Mouse (Mus musculus): ENCODE data around the gene Entr1.

Entr1 gene

DNA sequence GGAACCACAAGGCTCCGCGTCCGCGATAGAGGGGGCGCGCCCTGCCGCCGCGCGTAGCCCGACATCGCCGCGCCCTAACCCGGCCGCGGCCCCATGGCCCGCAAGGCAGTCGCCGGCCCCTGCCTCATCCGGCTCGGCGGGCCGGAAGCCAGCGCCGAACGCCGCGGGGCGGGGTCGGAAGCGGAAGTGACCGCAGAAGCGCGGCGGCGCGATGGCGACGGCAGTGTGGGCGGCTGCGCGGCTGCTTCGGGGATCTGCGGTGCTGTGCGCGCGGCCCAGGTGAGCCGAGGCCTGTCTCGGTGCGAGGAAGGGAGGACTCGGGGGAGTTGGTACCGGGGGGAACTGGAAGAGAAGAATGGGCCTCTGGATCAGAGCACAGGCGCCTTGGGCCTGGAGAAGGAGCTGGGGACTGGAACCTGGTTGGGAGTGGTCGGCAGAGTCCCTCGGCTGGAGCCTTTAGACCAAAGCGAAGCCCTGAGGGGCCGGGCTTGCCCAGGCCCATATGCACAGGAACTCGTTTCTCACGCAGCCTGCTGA is at the start of gene Entr1, which contains the start of gene Pmpca:
TSS of gene Entr1 (minus strand) at position 163 of the 537 bp plus-strand sequence.
TSS of gene Pmpca (plus strand) at position 186 of the 537 bp plus-strand sequence.
- DNase-seq = peak; percentile 90

- DNase-seq = no peak
Measured at GRCm38 (mm10) chr2:26438373-26438772, 49.3 kb upstream of the Entr1 start.

- no peak for DNase-seq
Measured at GRCm38 (mm10) chr2:26437221-26437620, 48.1 kb upstream of the Entr1 start.

DNA sequence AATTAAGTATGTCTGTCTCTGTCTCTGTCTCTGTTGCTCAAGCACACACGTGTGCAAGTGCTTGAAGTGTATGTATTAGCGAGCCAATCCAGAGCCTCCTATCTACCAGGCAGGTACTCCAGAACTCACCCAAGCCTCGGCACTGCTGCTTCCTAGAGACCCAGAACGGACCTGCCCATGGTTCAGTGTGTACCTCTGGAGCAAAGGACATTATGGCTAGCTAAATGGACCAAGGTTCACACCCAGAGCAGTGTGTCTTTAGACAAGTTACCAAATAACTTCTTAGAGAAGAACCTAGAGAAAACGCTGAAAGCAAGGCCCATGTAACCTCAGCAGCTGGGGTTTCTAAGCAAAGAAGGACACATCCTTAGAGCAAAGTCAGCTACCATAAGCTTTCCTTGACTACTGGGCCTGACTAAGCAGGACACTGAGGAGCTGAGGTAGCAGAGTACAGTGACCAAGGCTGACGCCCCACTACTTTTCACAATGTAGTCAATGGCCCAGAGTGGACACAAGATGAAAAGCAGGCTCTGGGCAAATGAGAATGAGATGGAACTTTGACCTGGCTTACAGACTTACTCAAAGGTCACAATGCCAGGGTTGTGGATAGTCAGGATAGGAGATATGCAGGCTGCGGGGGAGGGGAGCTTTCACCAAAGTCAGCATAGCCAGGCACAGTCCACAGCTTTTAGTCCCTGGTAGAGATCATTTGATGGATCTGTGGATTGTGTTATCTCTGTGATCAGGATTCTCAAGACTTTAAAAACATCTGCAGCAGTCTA is 45.9 kb upstream of the Entr1 start:
- no peak for DNase-seq

GRCm38 (mm10) chr2:26429851-26430250 is 40.7 kb upstream of the Entr1 start:
- no peak for DNase-seq

DNA sequence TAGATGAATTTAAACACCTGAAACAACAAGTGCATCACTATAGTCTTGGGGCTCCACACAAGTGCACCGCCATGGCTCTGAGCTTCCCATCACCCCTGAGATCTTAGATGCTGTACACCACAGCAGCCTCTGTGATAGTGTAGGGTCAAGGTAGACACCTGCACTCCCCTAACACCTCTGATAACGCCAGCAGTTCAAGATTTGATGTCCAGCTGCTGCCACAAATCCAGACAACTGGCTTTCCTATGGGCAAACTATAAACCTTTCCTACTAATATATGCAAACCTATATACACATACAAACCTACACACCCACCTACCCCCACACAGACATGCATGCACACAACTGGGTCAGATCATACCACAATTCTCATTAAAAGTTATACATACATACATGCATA is 35.4 kb upstream of the Entr1 start:
- DNase-seq = no peak

GRCm38 (mm10) chr2:26423086-26423485 is 34.0 kb upstream of the Entr1 start:
- no peak for DNase-seq

GRCm38 (mm10) chr2:26421969-26422368 is 32.9 kb upstream of the Entr1 start:
- DNase-seq = no peak

DNA sequence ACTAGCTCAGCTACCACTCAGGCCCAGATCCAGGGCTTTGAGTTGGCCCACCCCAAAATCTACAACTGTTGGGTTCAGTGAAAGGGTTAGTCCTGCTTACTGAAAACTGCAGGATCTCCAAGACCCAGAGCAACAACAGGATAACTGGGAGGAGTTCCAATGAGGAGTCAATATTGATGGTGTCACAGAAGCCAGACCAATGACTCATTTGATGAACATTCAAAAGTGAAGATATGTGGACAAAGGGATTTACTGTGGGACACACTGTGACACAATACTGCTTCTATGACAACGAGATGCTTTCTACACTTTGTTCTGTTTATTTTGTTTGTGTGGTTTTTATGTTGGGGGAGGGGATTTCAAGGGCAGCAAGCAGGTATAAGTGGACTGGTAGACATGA is 29.0 kb upstream of the Entr1 start:
- no peak for DNase-seq

DNA sequence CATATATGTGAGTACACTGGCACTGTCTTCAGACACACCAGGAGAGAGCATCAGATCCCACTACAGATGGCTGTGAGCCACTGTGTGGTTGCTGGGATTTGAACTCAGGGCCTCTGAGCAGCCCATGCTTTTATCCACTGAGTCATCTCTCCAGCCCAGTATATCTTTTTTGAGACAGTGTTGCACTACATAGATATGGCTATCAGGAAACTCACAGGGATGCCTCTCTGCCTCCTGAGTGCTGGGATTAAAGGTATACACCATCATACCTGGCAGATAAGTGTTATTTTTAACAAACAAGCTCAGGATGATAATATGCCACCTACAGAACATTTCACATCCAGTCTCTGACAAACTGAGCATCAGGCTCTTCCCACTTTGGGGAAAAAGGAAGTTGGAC is 27.9 kb upstream of the Entr1 start:
- DNase-seq = no peak

DNA sequence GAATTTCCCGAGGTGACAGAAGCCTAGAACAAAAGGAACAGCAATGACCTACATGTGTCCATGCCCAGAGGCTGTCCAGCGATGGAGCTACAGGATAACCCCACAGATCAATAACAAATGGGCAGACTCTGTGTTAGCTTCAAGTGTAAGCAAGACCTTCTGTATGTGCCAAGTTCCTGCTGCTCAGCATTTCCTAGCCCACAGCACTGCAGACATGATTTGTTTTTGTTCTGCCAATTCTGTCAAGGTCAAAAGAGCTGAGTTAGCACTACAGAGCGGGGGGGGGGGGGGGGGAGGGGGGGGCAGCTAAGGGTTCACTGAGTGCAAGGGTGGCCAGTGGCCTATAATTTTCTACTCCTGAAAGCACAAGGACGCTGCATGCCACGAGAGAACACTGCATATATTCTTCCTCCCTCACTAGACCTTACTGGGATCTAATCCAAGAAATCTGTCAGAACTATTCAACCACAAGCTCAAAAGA is 21.9 kb upstream of the Entr1 start:
- no peak for DNase-seq

GRCm38 (mm10) chr2:26410091-26410490 is 21.0 kb upstream of the Entr1 start:
- DNase-seq = no peak

DNA sequence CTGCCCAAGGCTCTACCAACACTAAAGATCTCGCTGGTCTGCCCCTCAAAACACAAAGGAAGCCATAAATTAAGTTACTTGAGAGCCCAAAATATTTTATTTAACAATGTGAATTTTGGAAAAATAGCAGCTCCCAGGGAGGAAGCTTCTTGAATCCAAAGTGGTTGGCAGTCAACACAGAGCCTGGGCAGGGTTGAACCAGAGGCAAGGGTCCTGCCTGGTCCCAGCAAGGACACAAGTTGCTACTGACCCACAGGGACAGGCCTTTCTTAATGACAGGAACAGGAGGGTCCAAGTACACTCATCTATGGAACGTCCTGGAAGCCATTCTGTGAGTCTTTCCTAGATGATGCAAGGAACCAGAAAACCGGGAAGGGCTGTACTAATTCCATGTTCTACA is 20.2 kb upstream of the Entr1 start:
- no peak for DNase-seq

DNA sequence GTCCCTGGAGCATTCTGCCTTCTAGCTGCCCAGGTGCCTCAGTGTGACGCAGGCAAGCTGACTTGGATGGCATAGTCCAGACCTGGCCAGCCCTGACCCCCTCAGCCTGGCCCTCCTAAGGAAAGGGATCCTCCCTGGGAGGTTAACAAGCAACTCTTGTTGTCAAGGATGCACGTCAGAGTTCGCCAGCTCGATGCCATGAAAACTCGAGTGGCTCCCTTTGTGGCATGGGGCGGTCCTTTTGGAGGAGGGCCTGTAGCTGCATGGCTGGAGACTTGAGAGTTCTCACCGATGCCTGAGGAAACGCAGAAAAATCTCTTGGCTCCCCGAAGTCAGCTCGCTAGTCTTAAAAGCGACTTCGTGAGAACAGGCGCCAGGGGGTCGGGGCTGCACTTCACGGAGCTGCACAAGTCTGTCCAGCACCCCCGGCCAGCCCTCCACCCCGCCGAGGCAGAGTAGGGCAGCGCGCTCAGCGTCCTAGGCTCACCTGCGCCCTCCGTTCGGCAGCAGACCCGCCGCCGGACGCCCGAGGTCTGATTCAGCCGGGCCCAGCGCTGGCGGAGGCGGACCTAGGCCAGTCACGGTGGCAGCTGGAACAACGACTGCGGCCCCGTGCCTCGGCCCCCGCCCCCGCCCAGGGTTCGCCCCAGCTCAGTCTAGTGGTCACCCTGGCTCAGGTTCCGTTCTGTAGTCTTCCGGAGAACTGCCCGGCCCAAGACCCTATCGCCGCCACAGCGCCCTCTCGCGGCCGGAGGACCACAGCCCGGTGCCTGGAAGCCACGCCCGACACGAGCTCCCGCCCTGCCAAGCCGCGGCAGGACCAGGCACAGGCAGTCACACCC is 19.6 kb upstream of the Entr1 start, which contains the start of gene Inpp5e:
TSS of gene Inpp5e (minus strand) at position 689 of the 842 bp plus-strand sequence.
- DNase-seq = peak; percentile 96

GRCm38 (mm10) chr2:26403306-26403705 is 14.2 kb upstream of the Entr1 start:
- no peak for DNase-seq

DNA sequence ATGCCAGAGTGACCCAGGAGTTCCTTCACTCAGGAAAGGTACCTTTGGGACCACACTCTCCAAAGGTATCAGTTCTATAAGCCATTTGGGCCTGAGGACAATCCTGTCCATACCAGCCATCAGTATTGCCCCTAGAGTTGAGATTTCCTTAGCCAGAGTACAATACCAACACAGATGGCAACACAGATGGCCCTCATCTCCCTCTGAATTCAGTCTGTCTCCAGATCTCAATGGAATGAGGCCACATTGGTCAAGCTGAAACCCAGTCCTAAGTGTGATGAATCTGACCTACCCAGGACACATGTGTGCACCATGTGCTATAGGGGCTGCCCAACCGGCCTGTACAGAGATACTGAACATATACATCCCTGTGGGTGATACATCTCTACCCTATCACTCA is 13.1 kb upstream of the Entr1 start:
- no peak for DNase-seq

GRCm38 (mm10) chr2:26401023-26401422 is 11.9 kb upstream of the Entr1 start:
- no peak for DNase-seq

DNA sequence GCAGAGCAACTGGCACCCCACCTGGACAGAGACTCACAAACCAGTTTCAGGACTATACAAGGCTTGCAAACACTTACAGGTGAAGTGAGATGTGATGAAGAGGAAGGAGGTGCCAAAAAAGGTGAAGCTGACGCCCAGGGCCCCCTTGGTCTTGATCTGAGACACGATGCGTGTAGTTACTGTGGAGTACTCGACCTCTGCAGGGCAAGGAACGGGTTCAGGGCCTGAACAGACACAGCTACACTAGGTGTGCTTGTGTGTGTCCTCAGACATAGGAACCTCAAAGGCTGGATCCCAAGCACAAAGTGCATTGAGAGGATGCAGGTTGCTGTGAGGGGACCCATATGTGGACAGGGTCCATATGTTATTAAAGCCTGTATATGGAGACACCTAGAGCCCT is 11.2 kb upstream of the Entr1 start:
- DNase-seq = no peak

DNA sequence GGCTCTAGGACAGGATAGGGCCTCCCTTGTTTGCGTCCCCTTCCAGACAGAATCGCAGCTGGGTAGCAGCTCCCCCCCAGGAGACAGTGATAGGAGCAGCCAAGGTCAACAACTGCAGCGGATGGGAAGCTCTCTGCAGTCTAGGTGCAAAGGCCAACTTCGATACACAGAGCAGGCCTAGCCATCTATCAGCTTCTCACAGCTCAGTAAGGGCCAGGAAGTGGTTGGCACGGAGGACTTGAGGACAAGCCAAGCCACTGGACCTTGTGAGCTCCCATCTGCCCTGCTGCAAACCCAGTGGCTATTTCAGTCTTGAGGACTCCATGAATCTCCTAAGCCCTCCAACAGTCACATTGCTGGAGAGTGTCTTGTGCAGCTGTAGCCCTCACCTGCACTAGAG is 10.5 kb upstream of the Entr1 start:
- no peak for DNase-seq

DNA sequence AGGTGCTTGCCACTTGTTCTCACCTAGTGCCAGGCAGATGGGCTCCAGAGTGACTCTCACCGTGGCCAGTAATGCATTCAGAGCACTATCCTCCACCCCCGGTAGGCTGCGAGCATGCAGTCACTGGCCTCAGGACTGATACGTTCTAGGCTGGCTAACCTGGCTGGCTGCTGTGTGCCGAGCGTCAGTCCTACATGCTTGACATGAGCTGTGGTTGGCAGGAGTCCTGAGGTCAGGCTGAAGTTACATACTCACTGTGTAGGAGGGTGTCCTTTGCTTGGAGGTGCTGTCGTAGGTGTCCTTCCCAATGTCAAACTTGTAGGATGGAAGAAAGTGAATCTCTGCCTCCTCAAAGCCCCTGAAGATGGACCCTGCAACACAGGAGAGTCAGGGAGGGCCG is 9.9 kb upstream of the Entr1 start:
- DNase-seq = no peak

DNA sequence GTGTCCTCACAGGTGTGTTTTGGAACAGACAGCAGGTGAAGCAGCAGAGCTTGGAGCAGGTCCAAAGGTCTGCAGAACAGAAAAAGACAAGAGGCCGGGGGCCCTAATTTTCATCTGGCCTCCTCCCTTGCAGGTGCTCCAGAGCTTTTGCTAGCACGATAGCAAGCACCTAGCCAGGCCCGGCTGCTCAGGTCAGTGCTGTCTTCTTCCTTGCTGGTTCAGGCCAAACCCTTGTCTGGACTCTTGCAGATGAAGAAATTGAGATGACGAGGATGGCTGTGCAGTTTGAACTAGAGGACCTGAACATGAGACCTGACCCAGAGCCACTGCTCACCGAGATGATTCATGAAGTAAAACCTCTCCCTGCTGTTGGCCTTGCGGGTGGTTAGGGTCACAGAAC is 2.5 kb upstream of the Entr1 start:
- DNase-seq = no peak

GRCm38 (mm10) chr2:26390954-26391353 is 1.8 kb upstream of the Entr1 start:
- no peak for DNase-seq

DNA sequence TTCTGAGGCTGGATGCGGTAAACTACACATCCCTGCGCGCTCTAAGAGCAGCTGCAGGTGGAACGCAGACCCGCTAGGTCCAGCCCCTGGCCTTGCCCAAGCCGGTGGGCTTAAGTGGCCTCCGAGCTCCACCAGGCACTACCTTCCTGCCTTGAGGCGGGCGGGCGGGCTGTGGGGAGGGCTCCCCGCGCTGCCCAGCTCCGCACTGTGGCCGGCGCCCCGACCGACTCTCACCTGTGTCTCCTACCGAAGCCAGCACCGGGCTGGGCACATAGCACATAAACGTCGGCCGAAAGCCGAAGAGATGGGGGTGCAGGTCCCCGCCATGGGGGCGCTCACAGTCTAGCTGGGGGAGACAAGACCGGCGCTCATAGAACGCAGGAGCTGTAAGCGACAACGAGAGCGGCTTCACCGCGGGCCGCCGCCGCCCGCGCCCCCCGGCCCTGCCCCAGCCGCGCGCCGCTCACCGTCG is 398 bp downstream of the Entr1 start:
- DNase-seq = no peak

All from thymus, postnatal 14 days (tissue).